Mouse (Mus musculus): ENCODE measurements at regions not wholly inside any gene's neighbourhood (a gene's known extent, or its start where the extent isn't known, plus 50 kb on each side); places are given as distances from the start of the nearest gene placed in this dataset.
A peak's percentile ranks its signal among the peaks of the same experiment; 100 is the strongest.

DNA sequence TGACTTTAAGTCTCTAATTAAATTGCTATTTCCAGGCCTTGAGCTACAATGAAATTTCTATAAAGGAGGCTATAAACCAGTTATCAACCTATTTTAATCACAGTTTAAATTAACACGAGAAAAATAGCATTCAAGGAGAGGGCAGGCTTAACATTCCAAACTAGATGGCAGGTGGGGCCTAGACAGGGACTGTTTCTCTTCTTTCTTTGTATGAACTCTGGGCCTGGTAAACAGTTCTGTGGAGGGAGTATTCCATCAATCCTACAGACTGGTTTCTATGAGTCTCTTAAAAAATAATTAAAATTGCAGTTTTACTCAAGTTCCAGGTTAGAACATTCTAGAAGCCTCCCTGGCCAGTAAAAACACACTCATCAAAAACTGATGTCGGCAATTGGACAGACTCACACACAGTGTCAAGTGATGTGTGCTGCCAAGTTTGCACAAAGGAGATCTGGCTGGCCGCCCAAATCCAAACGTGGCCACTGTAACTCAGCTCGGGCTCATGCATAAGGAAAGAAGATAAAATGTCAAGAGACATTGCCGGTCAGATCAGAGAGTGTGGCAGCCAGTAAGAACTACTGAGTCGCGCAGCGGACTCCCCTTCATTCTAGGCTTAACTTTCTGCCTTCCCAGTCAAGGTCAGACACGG, 206.5 kb upstream of the Sash1 start:
- DNase-seq: peak; percentile 70 to 78
- H3K27ac ChIP-seq: no peak overlapping the region
- H3K4me1 ChIP-seq (ENCODE audit: control insufficient read depth, insufficient read depth, low read length): no peaks in the 10 kb centered on the region
- H3K9ac ChIP-seq (ENCODE audit: low read depth, low read length): no peak overlapping the region
- H3K36me3 ChIP-seq (ENCODE audit: control insufficient read depth, insufficient read depth, low read length): peaks cover 2% of the 10 kb centered on the region; the same call in 1 of the 2 replicates
- no peak overlapping the region for H3K4me3 ChIP-seq
- intact Hi-C loops (cut with DNase I): no loop called here
- H3K27me3 ChIP-seq (ENCODE audit: control insufficient read depth, insufficient read depth, low read length): no peaks in the 10 kb centered on the region
- H3K79me2 ChIP-seq (replicated peaks; ENCODE audit: control insufficient read depth, insufficient read depth, low read length): no peaks in the 10 kb centered on the region
- TF ChIP-seq EP300 (IDR thresholded peaks at IDR 0.05; ENCODE audit: insufficient read depth, low read depth, low read length) (no peak), POLR2A (IDR thresholded peaks at IDR 0.05; ENCODE audit: insufficient read depth, low read depth, low read length) (no peak), CTCF (IDR thresholded peaks at IDR 0.05) (no peak)
- 7% methylated on average over 10 of the region's 10 CpGs for WGBS

- 87% methylated on average over 6 of the region's 6 CpGs for WGBS
- Histone ChIP-seq H3K4me1 (ENCODE audit: control insufficient read depth, insufficient read depth, low read length) (no peaks in the 10 kb centered on the region; the same call in 1 of the 2 replicates), H3K27me3 (ENCODE audit: control insufficient read depth, insufficient read depth, low read length) (no peaks in the 10 kb centered on the region), H3K79me2 (replicated peaks; ENCODE audit: control insufficient read depth, insufficient read depth, low read length) (no peaks in the 10 kb centered on the region), H3K4me3 (no peak overlapping the region), H3K9ac (ENCODE audit: low read depth, low read length) (no peak overlapping the region), H3K36me3 (ENCODE audit: control insufficient read depth, insufficient read depth, low read length) (peaks cover 2% of the 10 kb centered on the region; the same call in 1 of the 2 replicates), H3K27ac (no peak overlapping the region)
- intact Hi-C loops (cut with DNase I): no loop called here
- no peak for DNase-seq
- no peak for TF ChIP-seq CTCF (IDR thresholded peaks at IDR 0.05)
- TF ChIP-seq EP300 (IDR thresholded peaks at IDR 0.05; ENCODE audit: insufficient read depth, low read depth, low read length): no peak
- TF ChIP-seq POLR2A (IDR thresholded peaks at IDR 0.05; ENCODE audit: insufficient read depth, low read depth, low read length): no peak
Observed at GRCm38 (mm10) chr10:9090961-9091360, 205.1 kb upstream of the Sash1 start.

- intact Hi-C loops (cut with DNase I): no loop called here
- H3K36me3 ChIP-seq (ENCODE audit: control insufficient read depth, insufficient read depth, low read length): peaks cover 2% of the 10 kb centered on the region; the same call in 1 of the 2 replicates
- 93% methylated on average over 3 of the region's 3 CpGs for WGBS
Observed at GRCm38 (mm10) chr10:9087871-9088270, 202.0 kb upstream of the Sash1 start.

GRCm38 (mm10) chr10:9087171-9087570, 201.3 kb upstream of the Sash1 start:
- H3K27me3 ChIP-seq (ENCODE audit: control insufficient read depth, insufficient read depth, low read length): no peaks in the 10 kb centered on the region
- no peaks in the 10 kb centered on the region for H3K79me2 ChIP-seq (replicated peaks; ENCODE audit: control insufficient read depth, insufficient read depth, low read length)
- no peak overlapping the region for H3K27ac ChIP-seq
- no peak for DNase-seq
- H3K36me3 ChIP-seq (ENCODE audit: control insufficient read depth, insufficient read depth, low read length): peaks cover under 1% of the 10 kb centered on the region; the same call in 1 of the 2 replicates
- intact Hi-C loops (cut with DNase I): no loop called here
- TF ChIP-seq POLR2A (IDR thresholded peaks at IDR 0.05; ENCODE audit: insufficient read depth, low read depth, low read length) (no peak), CTCF (IDR thresholded peaks at IDR 0.05) (no peak), EP300 (IDR thresholded peaks at IDR 0.05; ENCODE audit: insufficient read depth, low read depth, low read length) (no peak)
- H3K9ac ChIP-seq (ENCODE audit: low read depth, low read length): no peak overlapping the region
- no peaks in the 10 kb centered on the region; the same call in none of the 2 replicates for H3K4me1 ChIP-seq (ENCODE audit: control insufficient read depth, insufficient read depth, low read length)
- 38% methylated on average over 3 of the region's 3 CpGs for WGBS
- H3K4me3 ChIP-seq: no peak overlapping the region

More at GRCm38 (mm10) chr10:9087871-9088270, 202.0 kb upstream of the Sash1 start:
- no peak overlapping the region for H3K27ac ChIP-seq
- TF ChIP-seq CTCF (IDR thresholded peaks at IDR 0.05) (peak; percentile 49), POLR2A (IDR thresholded peaks at IDR 0.05; ENCODE audit: insufficient read depth, low read depth, low read length) (no peak), EP300 (IDR thresholded peaks at IDR 0.05; ENCODE audit: insufficient read depth, low read depth, low read length) (no peak)
- no peak overlapping the region for H3K9ac ChIP-seq (ENCODE audit: low read depth, low read length)
- no peak for DNase-seq
- no peaks in the 10 kb centered on the region; the same call in none of the 2 replicates for H3K4me1 ChIP-seq (ENCODE audit: control insufficient read depth, insufficient read depth, low read length)
- no peaks in the 10 kb centered on the region for H3K79me2 ChIP-seq (replicated peaks; ENCODE audit: control insufficient read depth, insufficient read depth, low read length)
- H3K27me3 ChIP-seq (ENCODE audit: control insufficient read depth, insufficient read depth, low read length): no peaks in the 10 kb centered on the region
- no peak overlapping the region for H3K4me3 ChIP-seq

GRCm38 (mm10) chr10:9086666-9087065, 200.8 kb upstream of the Sash1 start:
- no peaks in the 10 kb centered on the region for H3K36me3 ChIP-seq (ENCODE audit: control insufficient read depth, insufficient read depth, low read length)
- H3K9ac ChIP-seq (ENCODE audit: low read depth, low read length): no peak overlapping the region
- DNase-seq: no peak
- 54% methylated on average over 2 of the region's 2 CpGs for WGBS
- H3K4me1 ChIP-seq (ENCODE audit: control insufficient read depth, insufficient read depth, low read length): no peaks in the 10 kb centered on the region; the same call in none of the 2 replicates
- H3K4me3 ChIP-seq: no peak overlapping the region
- H3K27me3 ChIP-seq (ENCODE audit: control insufficient read depth, insufficient read depth, low read length): no peaks in the 10 kb centered on the region
- no peaks in the 10 kb centered on the region for H3K79me2 ChIP-seq (replicated peaks; ENCODE audit: control insufficient read depth, insufficient read depth, low read length)
- intact Hi-C loops (cut with DNase I): no loop called here
- no peak overlapping the region for H3K27ac ChIP-seq
- no peak for TF ChIP-seq POLR2A (IDR thresholded peaks at IDR 0.05; ENCODE audit: insufficient read depth, low read depth, low read length)
- TF ChIP-seq EP300 (IDR thresholded peaks at IDR 0.05; ENCODE audit: insufficient read depth, low read depth, low read length): no peak
- no peak for TF ChIP-seq CTCF (IDR thresholded peaks at IDR 0.05)

DNA sequence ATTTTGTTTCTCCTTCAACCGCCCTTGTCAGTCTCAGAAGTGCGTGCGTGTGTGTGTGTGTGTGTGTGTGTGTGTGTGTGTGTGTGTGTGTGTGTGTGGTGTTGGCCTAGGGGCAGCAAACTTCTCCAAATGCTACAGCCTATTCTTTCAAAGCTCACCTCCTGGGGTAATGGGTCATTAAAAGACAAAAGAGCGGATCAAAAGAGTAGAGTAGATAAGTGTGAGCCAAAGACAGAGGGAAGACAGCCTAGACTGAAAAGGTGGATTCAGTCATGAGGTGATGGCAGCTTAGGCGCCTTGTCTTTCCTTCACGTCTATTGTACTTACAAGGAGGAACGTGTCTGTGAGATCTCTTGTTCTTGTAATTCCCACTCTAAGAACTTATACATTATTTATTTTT, 199.6 kb upstream of the Sash1 start:
- Histone ChIP-seq H3K36me3 (ENCODE audit: control insufficient read depth, insufficient read depth, low read length) (no peaks in the 10 kb centered on the region), H3K79me2 (replicated peaks; ENCODE audit: control insufficient read depth, insufficient read depth, low read length) (no peaks in the 10 kb centered on the region), H3K4me1 (ENCODE audit: control insufficient read depth, insufficient read depth, low read length) (no peaks in the 10 kb centered on the region; the same call in none of the 2 replicates), H3K27me3 (ENCODE audit: control insufficient read depth, insufficient read depth, low read length) (no peaks in the 10 kb centered on the region), H3K9ac (ENCODE audit: low read depth, low read length) (no peak overlapping the region), H3K4me3 (no peak overlapping the region), H3K27ac (no peak overlapping the region)
- WGBS: 94% methylated on average over 7 of the region's 7 CpGs
- no peak for TF ChIP-seq POLR2A (IDR thresholded peaks at IDR 0.05; ENCODE audit: insufficient read depth, low read depth, low read length)
- TF ChIP-seq EP300 (IDR thresholded peaks at IDR 0.05; ENCODE audit: insufficient read depth, low read depth, low read length): no peak
- no peak for TF ChIP-seq CTCF (IDR thresholded peaks at IDR 0.05)
- DNase-seq: no peak
- intact Hi-C loops (cut with DNase I): no loop called here

Measured in heart, adult 2 months (tissue).